Comparison of ENCODE assay signal across 8 mouse cellular contexts in genomic region chr5:91962639-91963440, GRCm38 (mm10). TPM values are rescaled to one million over a fixed set of nuclear protein-coding genes. Genes with fewer than 3 reads are reported as not detected.
DNase-seq lines count a peak whose midpoint lies in the region; ATAC-seq and TF ChIP-seq lines count a peak whose summit lies in the region.

TSS of gene Rchy1 (minus strand) at chr5:91963068.

- peak within 1 kb of the TSS; percentile 77 for H3K4me2 ChIP-seq in forebrain, embryonic 16.5 days (ENCODE audit: low read length)
- peak within 1 kb of the TSS; percentile 76 for H3K4me2 ChIP-seq in lung, embryonic 14.5 days

- peaks cover 30% of the 10 kb centered on the region for H3K36me3 ChIP-seq in G1E (replicated peaks)
- H3K36me3 ChIP-seq in forebrain, embryonic 16.5 days (ENCODE audit: control insufficient read depth, insufficient read depth), result no peaks in the 10 kb centered on the region
- H3K36me3 ChIP-seq in lung, embryonic 14.5 days (ENCODE audit: insufficient read depth), result peaks cover 3% of the 10 kb centered on the region
- H3K36me3 ChIP-seq in thymus, adult 2 months (ENCODE audit: control insufficient read depth, insufficient read depth, low read length), result no peaks in the 10 kb centered on the region

- DNase-seq in G1E (ENCODE audit: low spot score), result peak; percentile 86
- peak; percentile 94 to 97 for DNase-seq in cerebellum, adult 18-20 months
- DNase-seq in heart, postnatal 36 days, result peak; percentile 94 to 95
- DNase-seq in layer of hippocampus, adult 2 months (ENCODE audit: low spot score in 2 of 2), result peak; percentile 86 to 93
- DNase-seq in lung, embryonic 14.5 days, result peak; percentile 97
- DNase-seq in thymus, adult 2 months, result peak; percentile 94

- peak; percentile 89 for ATAC-seq in G1E (ENCODE audit: extremely low read depth, insufficient number of reproducible peaks, low FRiP score, poor library complexity, severe bottlenecking)
- ATAC-seq in forebrain, embryonic 16.5 days, result peak; percentile 96
- ATAC-seq in lung, embryonic 14.5 days (ENCODE audit: insufficient read depth), result peak; percentile 98

- TF ChIP-seq CTCF in G1E (IDR thresholded peaks at IDR 0.05; ENCODE audit: low read depth, low read length), result no peak
- TF ChIP-seq CTCF in layer of hippocampus, adult 2 months (conservative IDR thresholded peaks at IDR 0.05), result peak; percentile 41; the same call in 1 of the 2 replicates
- peak; percentile 35; the same call in 1 of the 2 replicates for TF ChIP-seq CTCF in lung, embryonic 14.5 days (IDR thresholded peaks at IDR 0.05; ENCODE audit: low read depth)
- no peak for TF ChIP-seq CTCF in olfactory bulb, adult 2 months (IDR thresholded peaks at IDR 0.05; ENCODE audit: insufficient read depth, low read depth, low read length)
- TF ChIP-seq CTCF in thymus, adult 2 months (IDR thresholded peaks at IDR 0.05; ENCODE audit: borderline replicate concordance, control insufficient read depth, extremely low read depth, insufficient read depth, low read length, poor library complexity), result peak; percentile 51

- H3K27ac ChIP-seq in forebrain, embryonic 16.5 days (ENCODE audit: low read length), result peak within 1 kb of the TSS; percentile 97
- peak within 1 kb of the TSS; percentile 96 for H3K27ac ChIP-seq in layer of hippocampus, adult 2 months
- H3K27ac ChIP-seq in lung, embryonic 14.5 days (ENCODE audit: low read depth), result peak within 1 kb of the TSS; percentile 99
- H3K27ac ChIP-seq in olfactory bulb, adult 2 months (ENCODE audit: insufficient read depth, low read depth, low read length), result peak within 1 kb of the TSS; percentile 92
- H3K27ac ChIP-seq in thymus, adult 2 months (ENCODE audit: control insufficient read depth, insufficient read depth, low read length), result peak within 1 kb of the TSS; percentile 89

- peak within 1 kb of the TSS; percentile 93 for H3K4me3 ChIP-seq in G1E (ENCODE audit: low read depth, low read length)
- H3K4me3 ChIP-seq in forebrain, embryonic 16.5 days (replicated peaks; ENCODE audit: low read length), result peak within 1 kb of the TSS; percentile 58
- H3K4me3 ChIP-seq in layer of hippocampus, adult 2 months, result peak within 1 kb of the TSS; percentile 58
- H3K4me3 ChIP-seq in lung, embryonic 14.5 days (ENCODE audit: low read depth, low read length), result peak within 1 kb of the TSS; percentile 80
- peak within 1 kb of the TSS; percentile 91 for H3K4me3 ChIP-seq in olfactory bulb, adult 2 months (ENCODE audit: insufficient read depth, low read depth, low read length)
- peak within 1 kb of the TSS; percentile 80 for H3K4me3 ChIP-seq in thymus, adult 2 months (ENCODE audit: control insufficient read depth, insufficient read depth, low read length)

- no peaks in the 10 kb centered on the region for H3K27me3 ChIP-seq in G1E (ENCODE audit: insufficient read depth, low read length)
- H3K27me3 ChIP-seq in forebrain, embryonic 16.5 days (replicated peaks; ENCODE audit: control insufficient read depth, insufficient read depth, low read length), result no peaks in the 10 kb centered on the region
- no peaks in the 10 kb centered on the region for H3K27me3 ChIP-seq in lung, embryonic 14.5 days (ENCODE audit: insufficient read depth, low read length)
- H3K27me3 ChIP-seq in thymus, adult 2 months (ENCODE audit: control insufficient read depth, insufficient read depth, low read length), result no peaks in the 10 kb centered on the region

- H3K9ac ChIP-seq in forebrain, embryonic 16.5 days (replicated peaks; ENCODE audit: low read depth, low read length), result peak within 1 kb of the TSS; percentile 70
- peak within 1 kb of the TSS; percentile 74 for H3K9ac ChIP-seq in lung, embryonic 14.5 days

- H3K4me1 ChIP-seq in G1E (ENCODE audit: insufficient read depth, low read depth, low read length), result peaks cover 42% of the 10 kb centered on the region
- H3K4me1 ChIP-seq in forebrain, embryonic 16.5 days (replicated peaks; ENCODE audit: control insufficient read depth, insufficient read depth, low read length), result peaks cover 22% of the 10 kb centered on the region
- peaks cover 7% of the 10 kb centered on the region; the same call in 1 of the 2 replicates for H3K4me1 ChIP-seq in lung, embryonic 14.5 days (ENCODE audit: insufficient read depth)
- H3K4me1 ChIP-seq in olfactory bulb, adult 2 months (ENCODE audit: control insufficient read depth, insufficient read depth, low read length), result peaks cover 3% of the 10 kb centered on the region; the same call in 1 of the 2 replicates
- peaks cover 6% of the 10 kb centered on the region for H3K4me1 ChIP-seq in thymus, adult 2 months (replicated peaks; ENCODE audit: control insufficient read depth, insufficient read depth, low read length)

- WGBS in forebrain, embryonic 16.5 days, result under 1% methylated on average over 64 of the region's 65 CpGs
- under 1% methylated on average over 65 of the region's 65 CpGs for WGBS in lung, embryonic 14.5 days
- whole genome bisulfite sequencing in olfactory bulb, adult 2 months, result under 1% methylated on average over 65 of the region's 65 CpGs
- WGBS in thymus, adult 2 months, result under 1% methylated on average over 65 of the region's 65 CpGs

- TF ChIP-seq POLR2A in olfactory bulb, adult 2 months (IDR thresholded peaks at IDR 0.05; ENCODE audit: insufficient read depth, low read depth, low read length), result peak; percentile 89
- TF ChIP-seq POLR2A in thymus, adult 2 months (IDR thresholded peaks at IDR 0.05; ENCODE audit: control insufficient read depth, extremely low read depth, insufficient read depth, low read length, poor library complexity), result peak; percentile 66

- intact Hi-C loops in heart, postnatal 36 days (cut with DNase I), result loop anchor here (2.0 to 10.0 kb wide), 5 partner anchors 79 to 1302 kb away; partner anchors contain the start of genes Ccng2, Cdkl2, G3bp2 and Uso1

- no peaks in the 10 kb centered on the region for H3K9me3 ChIP-seq in G1E (replicated peaks)
- H3K9me3 ChIP-seq in forebrain, embryonic 16.5 days (ENCODE audit: control insufficient read depth, low read length), result no peaks in the 10 kb centered on the region
- no peaks in the 10 kb centered on the region for H3K9me3 ChIP-seq in lung, embryonic 14.5 days (ENCODE audit: low read depth, low read length)

RNA-seq across cellular contexts. Expression of gene Rchy1, which starts in this region (rescaled TPM):
- total RNA-seq in G1E (2014; fragmentation: Nextera tagmentation), result 51.0 and 60.9 TPM in 2 replicates
- total RNA-seq in G1E (2017), result 59.8 and 64.2 TPM in 2 replicates
- polyA plus RNA-seq in G1E (2012), result 11.9 and 12.6 TPM in 2 replicates
- polyA plus RNA-seq in forebrain, embryonic 16.5 days (2015; fragmentation: Nextera tagmentation; extraction: Ambion mirVana), result 64.2 and 71.4 TPM in 2 replicates
- 10 to 100 TPM; 30.5 to 31.6 TPM for total RNA-seq in heart, postnatal 36 days (2021)
- total RNA-seq in layer of hippocampus, adult 2 months (2021), result 10 to 100 TPM; 46.9 to 51.7 TPM
- polyA plus RNA-seq in lung, embryonic 14.5 days (2014; fragmentation: Nextera tagmentation; extraction: Ambion mirVana), result 48.1 and 49.8 TPM in 2 replicates
- polyA plus RNA-seq in olfactory bulb, adult 2 months (2012; ENCODE audit: insufficient read depth, insufficient read length, low replicate concordance, missing spikeins), result not detected in 2 replicates
- 36.2 and 43.2 TPM in 2 replicates for polyA plus RNA-seq in thymus, adult 2 months (2012; rRNA removed)

Comparison
In these comparisons a context has a peak if more than half of its experiments do, and no peak if none do; other contexts are left out.
1. Peak in every context shown above with its lines: DNase-seq, ATAC-seq, H3K4me3 ChIP-seq and H3K27ac ChIP-seq.
2. CTCF ChIP-seq: peak in layer of hippocampus, adult 2 months (single experiment), lung, embryonic 14.5 days (single experiment) and thymus, adult 2 months (single experiment); none in G1E (single experiment) and olfactory bulb, adult 2 months (single experiment).